Mouse (Mus musculus): Measurements from ENCODE around the gene Mdk. TPM values are rescaled to one million over a fixed set of nuclear protein-coding genes. Genes with fewer than 3 reads are reported as not detected.

Mdk gene
- polyA plus RNA-seq, 2 experiments, result 1,171 to 1,381 TPM

DNA sequence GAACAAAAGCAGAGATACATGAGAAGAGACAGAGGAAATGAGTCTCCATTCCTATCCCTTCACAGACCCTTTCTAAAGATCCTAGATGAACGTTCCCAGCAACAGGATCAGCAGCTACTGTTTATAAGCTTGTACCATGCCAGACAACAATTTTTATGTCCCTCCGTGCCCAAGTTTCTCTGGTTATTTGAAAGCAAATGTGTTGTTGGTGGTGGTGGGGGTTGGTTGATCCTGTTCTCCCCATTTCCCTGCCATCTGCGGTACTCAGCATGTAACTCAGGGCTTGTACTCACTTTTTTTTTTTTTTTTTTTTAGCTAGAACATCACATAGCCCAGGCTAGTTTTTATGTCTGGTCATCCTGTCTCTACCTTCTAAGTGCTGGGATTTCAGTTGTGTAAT, 33.0 kb downstream of the Mdk start:
- Histone ChIP-seq H3K27me3 (ENCODE audit: control insufficient read depth, insufficient read depth, low read length) (no peaks in the 10 kb centered on the region), H3K4me2 (replicated peaks; ENCODE audit: low read depth, low read length, severe bottlenecking) (no peak overlapping the region), H3K4me3 (replicated peaks; ENCODE audit: low read length) (no peak overlapping the region), H3K9ac (ENCODE audit: low read depth, low read length, severe bottlenecking) (no peak overlapping the region), H3K4me1 (ENCODE audit: control insufficient read depth, insufficient read depth, low read length) (no peaks in the 10 kb centered on the region), H3K36me3 (ENCODE audit: control insufficient read depth, insufficient read depth, low read length) (peaks cover 20% of the 10 kb centered on the region), H3K27ac (replicated peaks; ENCODE audit: low read depth, low read length) (no peak overlapping the region), H3K9me3 (ENCODE audit: control insufficient read depth, low read length) (no peaks in the 10 kb centered on the region)
- 92% methylated on average over 3 of the region's 3 CpGs for WGBS
- TF ChIP-seq POLR2A (IDR thresholded peaks at IDR 0.05; ENCODE audit: borderline replicate concordance, extremely low read depth, insufficient read depth, insufficient read length), result no peak
- DNase-seq (ENCODE audit: low spot score) (no peak), ATAC-seq (ENCODE audit: low FRiP score, low read depth) (no peak)

DNA sequence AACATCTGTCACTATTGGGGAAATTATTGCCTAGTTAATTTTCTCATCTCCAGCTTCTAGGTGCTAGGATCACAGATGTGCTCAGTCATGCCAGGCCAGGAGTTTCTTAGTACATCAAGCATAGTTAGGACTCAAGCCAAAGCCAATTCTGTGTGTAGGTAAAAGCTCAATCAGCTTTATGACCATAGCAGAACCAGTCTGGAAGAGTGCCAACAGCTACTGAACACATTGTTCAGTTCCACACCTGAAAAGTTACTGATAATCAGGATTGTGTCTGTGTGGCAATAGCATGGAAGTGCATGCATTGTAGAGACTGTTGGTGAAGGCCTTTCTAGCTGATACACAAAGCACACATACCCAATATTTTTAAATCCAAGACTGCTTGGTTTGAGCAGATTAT, 34.1 kb downstream of the Mdk start:
- Histone ChIP-seq H3K9ac (ENCODE audit: low read depth, low read length, severe bottlenecking) (no peak overlapping the region), H3K4me3 (replicated peaks; ENCODE audit: low read length) (no peak overlapping the region), H3K4me2 (replicated peaks; ENCODE audit: low read depth, low read length, severe bottlenecking) (no peak overlapping the region), H3K9me3 (ENCODE audit: control insufficient read depth, low read length) (no peaks in the 10 kb centered on the region), H3K36me3 (ENCODE audit: control insufficient read depth, insufficient read depth, low read length) (peaks cover 20% of the 10 kb centered on the region), H3K4me1 (ENCODE audit: control insufficient read depth, insufficient read depth, low read length) (no peaks in the 10 kb centered on the region), H3K27me3 (ENCODE audit: control insufficient read depth, insufficient read depth, low read length) (no peaks in the 10 kb centered on the region), H3K27ac (replicated peaks; ENCODE audit: low read depth, low read length) (no peak overlapping the region)
- TF ChIP-seq POLR2A (IDR thresholded peaks at IDR 0.05; ENCODE audit: borderline replicate concordance, extremely low read depth, insufficient read depth, insufficient read length), result no peak
- no peak for DNase-seq (ENCODE audit: low spot score)
- no peak for ATAC-seq (ENCODE audit: low FRiP score, low read depth)

- H3K4me2 ChIP-seq (replicated peaks; ENCODE audit: low read depth, low read length, severe bottlenecking), result no peak overlapping the region
- DNase-seq (ENCODE audit: low spot score), result no peak
- no peak for ATAC-seq (ENCODE audit: low FRiP score, low read depth)
- TF ChIP-seq POLR2A (IDR thresholded peaks at IDR 0.05; ENCODE audit: borderline replicate concordance, extremely low read depth, insufficient read depth, insufficient read length), result no peak
- WGBS, result 89% methylated on average over 3 of the region's 3 CpGs
- H3K27me3 ChIP-seq (ENCODE audit: control insufficient read depth, insufficient read depth, low read length), result no peaks in the 10 kb centered on the region
- no peaks in the 10 kb centered on the region for H3K4me1 ChIP-seq (ENCODE audit: control insufficient read depth, insufficient read depth, low read length)
- no peak overlapping the region for H3K27ac ChIP-seq (replicated peaks; ENCODE audit: low read depth, low read length)
- H3K36me3 ChIP-seq (ENCODE audit: control insufficient read depth, insufficient read depth, low read length), result peaks cover 23% of the 10 kb centered on the region
- H3K9me3 ChIP-seq (ENCODE audit: control insufficient read depth, low read length), result no peaks in the 10 kb centered on the region
- H3K9ac ChIP-seq (ENCODE audit: low read depth, low read length, severe bottlenecking), result no peak overlapping the region
- no peak overlapping the region for H3K4me3 ChIP-seq (replicated peaks; ENCODE audit: low read length)
Observed at GRCm38 (mm10) chr2:91895401-91895800, 36.7 kb downstream of the Mdk start.

GRCm38 (mm10) chr2:91894716-91895115, 37.4 kb downstream of the Mdk start:
- H3K27ac ChIP-seq (replicated peaks; ENCODE audit: low read depth, low read length), result no peak overlapping the region
- H3K9me3 ChIP-seq (ENCODE audit: control insufficient read depth, low read length), result no peaks in the 10 kb centered on the region
- H3K4me2 ChIP-seq (replicated peaks; ENCODE audit: low read depth, low read length, severe bottlenecking), result no peak overlapping the region
- no peak overlapping the region for H3K4me3 ChIP-seq (replicated peaks; ENCODE audit: low read length)
- H3K9ac ChIP-seq (ENCODE audit: low read depth, low read length, severe bottlenecking), result no peak overlapping the region
- H3K27me3 ChIP-seq (ENCODE audit: control insufficient read depth, insufficient read depth, low read length), result no peaks in the 10 kb centered on the region
- 96% methylated on average over 3 of the region's 3 CpGs for WGBS
- no peaks in the 10 kb centered on the region for H3K4me1 ChIP-seq (ENCODE audit: control insufficient read depth, insufficient read depth, low read length)
- DNase-seq (ENCODE audit: low spot score), result no peak
- peaks cover 18% of the 10 kb centered on the region; the same call in 1 of the 2 replicates for H3K36me3 ChIP-seq (ENCODE audit: control insufficient read depth, insufficient read depth, low read length)
- no peak for ATAC-seq (ENCODE audit: low FRiP score, low read depth)
- TF ChIP-seq POLR2A (IDR thresholded peaks at IDR 0.05; ENCODE audit: borderline replicate concordance, extremely low read depth, insufficient read depth, insufficient read length), result no peak

DNA sequence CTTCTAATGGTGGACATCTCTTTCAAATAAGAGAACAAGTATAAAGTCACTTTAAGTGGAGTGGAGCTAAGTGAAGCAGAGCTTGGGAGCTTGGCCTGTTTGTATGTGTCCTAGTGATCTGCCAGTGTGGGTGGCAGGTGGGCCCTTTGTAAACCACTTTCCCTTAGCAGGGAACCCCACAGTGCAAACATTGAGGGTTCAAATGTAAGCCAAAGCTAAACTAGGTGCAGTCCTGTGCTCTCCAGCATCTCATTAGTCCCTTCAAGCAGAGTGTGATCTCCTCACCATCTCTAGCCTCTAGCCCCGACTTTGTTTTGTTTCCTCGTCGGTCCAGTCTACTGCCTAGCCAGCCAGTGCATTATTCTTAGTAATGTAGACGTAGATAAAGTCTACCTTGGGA, 47.5 kb downstream of the Mdk start:
- Histone ChIP-seq H3K4me3 (replicated peaks; ENCODE audit: low read length) (no peak overlapping the region), H3K4me1 (ENCODE audit: control insufficient read depth, insufficient read depth, low read length) (no peaks in the 10 kb centered on the region), H3K27ac (replicated peaks; ENCODE audit: low read depth, low read length) (no peak overlapping the region), H3K36me3 (ENCODE audit: control insufficient read depth, insufficient read depth, low read length) (peaks cover 18% of the 10 kb centered on the region), H3K4me2 (replicated peaks; ENCODE audit: low read depth, low read length, severe bottlenecking) (no peak overlapping the region), H3K9me3 (ENCODE audit: control insufficient read depth, low read length) (no peaks in the 10 kb centered on the region), H3K27me3 (ENCODE audit: control insufficient read depth, insufficient read depth, low read length) (no peaks in the 10 kb centered on the region), H3K9ac (ENCODE audit: low read depth, low read length, severe bottlenecking) (no peak overlapping the region)
- WGBS, result 93% methylated on average over 4 of the region's 4 CpGs
- DNase-seq (ENCODE audit: low spot score), result no peak
- no peak for ATAC-seq (ENCODE audit: low FRiP score, low read depth)
- no peak for TF ChIP-seq POLR2A (IDR thresholded peaks at IDR 0.05; ENCODE audit: borderline replicate concordance, extremely low read depth, insufficient read depth, insufficient read length)

- no peak for TF ChIP-seq POLR2A (IDR thresholded peaks at IDR 0.05; ENCODE audit: borderline replicate concordance, extremely low read depth, insufficient read depth, insufficient read length)
- H3K4me1 ChIP-seq (ENCODE audit: control insufficient read depth, insufficient read depth, low read length), result no peaks in the 10 kb centered on the region
- H3K27ac ChIP-seq (replicated peaks; ENCODE audit: low read depth, low read length), result no peak overlapping the region
- ATAC-seq (ENCODE audit: low FRiP score, low read depth), result no peak
- H3K36me3 ChIP-seq (ENCODE audit: control insufficient read depth, insufficient read depth, low read length), result peaks cover 18% of the 10 kb centered on the region
- H3K4me3 ChIP-seq (replicated peaks; ENCODE audit: low read length), result no peak overlapping the region
- H3K9ac ChIP-seq (ENCODE audit: low read depth, low read length, severe bottlenecking), result no peak overlapping the region
- H3K27me3 ChIP-seq (ENCODE audit: control insufficient read depth, insufficient read depth, low read length), result no peaks in the 10 kb centered on the region
- no peak for DNase-seq (ENCODE audit: low spot score)
- WGBS, result 87% methylated on average over 4 of the region's 4 CpGs
- H3K4me2 ChIP-seq (replicated peaks; ENCODE audit: low read depth, low read length, severe bottlenecking), result no peak overlapping the region
- no peaks in the 10 kb centered on the region for H3K9me3 ChIP-seq (ENCODE audit: control insufficient read depth, low read length)
Observed at GRCm38 (mm10) chr2:91883961-91884360, 48.1 kb downstream of the Mdk start.

Small RNA genes lying within 50 kb of the gene (microRNA-seq; reads per million reads assigned to microRNA genes)
- not detected for gene Mir6999

Other genes starting within 250 kb of the Mdk start
- 32.4 and 36.6 TPM in 2 replicates for gene Atg13, start 221.7 kb downstream of the Mdk start, polyA plus RNA-seq (2012; rRNA removed)
- 30.8 and 33.2 TPM in 2 replicates for gene Atg13, start 221.7 kb downstream of the Mdk start, polyA plus RNA-seq (2014; fragmentation: Nextera tagmentation; extraction: Ambion mirVana)
- gene Harbi1, start 221.4 kb downstream of the Mdk start, polyA plus RNA-seq (2012; rRNA removed), result 8.1 and 9.2 TPM in 2 replicates
- 15.0 and 17.8 TPM in 2 replicates for gene Harbi1, start 221.4 kb downstream of the Mdk start, polyA plus RNA-seq (2014; fragmentation: Nextera tagmentation; extraction: Ambion mirVana)
- gene Ambra1, start 202.2 kb downstream of the Mdk start, polyA plus RNA-seq (2012; rRNA removed), result 23.4 and 28.0 TPM in 2 replicates
- gene Ambra1, start 202.2 kb downstream of the Mdk start, polyA plus RNA-seq (2014; fragmentation: Nextera tagmentation; extraction: Ambion mirVana), result 16.4 and 21.0 TPM in 2 replicates
- 0.47 and 0.88 TPM in 2 replicates for gene Chrm4, start 5.0 kb downstream of the Mdk start, polyA plus RNA-seq (2012; rRNA removed)
- 0.17 and 0.32 TPM in 2 replicates for gene Chrm4, start 5.0 kb downstream of the Mdk start, polyA plus RNA-seq (2014; fragmentation: Nextera tagmentation; extraction: Ambion mirVana)
- 0.05 TPM in 1 of 2 replicates, not detected in the other for gene Gm9821, start 13.4 kb upstream of the Mdk start, polyA plus RNA-seq (2012; rRNA removed)
- 0.37 and 0.56 TPM in 2 replicates for gene Gm9821, start 13.4 kb upstream of the Mdk start, polyA plus RNA-seq (2014; fragmentation: Nextera tagmentation; extraction: Ambion mirVana)
- gene Dgkz, start 43.6 kb upstream of the Mdk start, polyA plus RNA-seq (2012; rRNA removed), result 97.1 and 109 TPM in 2 replicates
- 40.4 and 42.4 TPM in 2 replicates for gene Dgkz, start 43.6 kb upstream of the Mdk start, polyA plus RNA-seq (2014; fragmentation: Nextera tagmentation; extraction: Ambion mirVana)
- 28.5 and 35.0 TPM in 2 replicates for gene Creb3l1, start 92.2 kb upstream of the Mdk start, polyA plus RNA-seq (2012; rRNA removed)
- 31.3 and 37.5 TPM in 2 replicates for gene Creb3l1, start 92.2 kb upstream of the Mdk start, polyA plus RNA-seq (2014; fragmentation: Nextera tagmentation; extraction: Ambion mirVana)
- 96.0 and 119 TPM in 2 replicates for gene Phf21a, start 160.8 kb upstream of the Mdk start, polyA plus RNA-seq (2012; rRNA removed)
- 37.2 and 38.2 TPM in 2 replicates for gene Phf21a, start 160.8 kb upstream of the Mdk start, polyA plus RNA-seq (2014; fragmentation: Nextera tagmentation; extraction: Ambion mirVana)